Mouse (Mus musculus): ENCODE results near the gene Ptprq. TPM values are rescaled to one million over a fixed set of nuclear protein-coding genes. Genes with fewer than 3 reads are reported as not detected.

Ptprq gene
- under 1 TPM; 0.02 to 0.13 TPM for total RNA-seq (2021)
- long read RNA-seq, experiment 1 = 0 reads
- long read RNA-seq, experiment 2 = 0 reads

GRCm38 (mm10) chr10:107719806-107720205 lies at the start of gene Ptprq:
Ptprq (minus strand) TSS chr10:107720051.
- DNase-seq = no peak

- no peak for DNase-seq
Observed at GRCm38 (mm10) chr10:107759624-107760023, 39.8 kb upstream of the Ptprq start.

DNA sequence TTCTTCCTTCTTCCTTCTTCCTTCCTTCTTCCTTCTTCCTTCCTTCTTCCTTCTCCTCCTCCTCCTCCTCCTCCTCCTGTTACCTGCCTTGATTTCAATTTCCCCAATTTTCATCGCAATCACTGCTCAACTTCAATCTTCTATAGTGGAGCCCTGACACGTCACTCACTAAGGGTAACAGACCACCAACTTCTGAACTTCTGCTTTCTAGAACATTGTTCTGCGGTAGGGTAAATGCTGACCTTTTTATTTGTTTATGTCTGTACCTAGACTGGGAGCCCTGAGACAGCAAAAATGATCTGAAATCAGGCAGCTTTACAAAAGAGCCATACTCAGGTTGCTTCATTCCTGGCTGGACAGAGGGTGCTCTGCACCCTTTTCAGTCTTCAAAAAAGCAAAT lies 33.6 kb upstream of the Ptprq start:
- DNase-seq = no peak

- peak in 1 of 2 experiments; percentile 9 for DNase-seq
Observed at GRCm38 (mm10) chr10:107752351-107753143, 32.7 kb upstream of the Ptprq start.

DNA sequence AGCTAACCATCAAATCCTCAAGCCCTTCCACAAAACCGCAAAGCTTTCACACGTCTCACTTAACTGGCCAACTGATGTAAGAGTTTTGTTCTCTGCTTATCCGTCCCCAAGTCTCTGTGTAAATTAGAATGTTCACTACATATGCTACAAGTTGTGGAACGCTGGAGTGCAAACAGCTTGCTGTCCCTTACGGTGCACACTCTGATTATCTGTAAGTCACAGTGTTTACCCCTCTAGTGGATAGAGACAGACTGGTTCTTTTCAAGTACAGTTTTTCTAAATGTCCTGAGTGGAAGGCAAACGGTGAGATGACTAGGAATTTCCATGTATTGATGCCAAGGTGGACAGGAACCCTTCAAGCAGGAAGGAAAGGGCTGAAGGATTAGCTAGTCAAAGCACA lies 32.1 kb upstream of the Ptprq start:
- peak in 1 of 2 experiments; percentile 5 for DNase-seq

GRCm38 (mm10) chr10:107747566-107747965 lies 27.7 kb upstream of the Ptprq start:
- peak in 1 of 2 experiments; percentile 65 for DNase-seq

GRCm38 (mm10) chr10:107746717-107747116 lies 26.9 kb upstream of the Ptprq start:
- DNase-seq = peak in 1 of 2 experiments; percentile 9

GRCm38 (mm10) chr10:107739815-107740214 lies 20.0 kb upstream of the Ptprq start:
- DNase-seq = no peak

- DNase-seq = no peak
Observed at GRCm38 (mm10) chr10:107737743-107738142, 17.9 kb upstream of the Ptprq start.

DNA sequence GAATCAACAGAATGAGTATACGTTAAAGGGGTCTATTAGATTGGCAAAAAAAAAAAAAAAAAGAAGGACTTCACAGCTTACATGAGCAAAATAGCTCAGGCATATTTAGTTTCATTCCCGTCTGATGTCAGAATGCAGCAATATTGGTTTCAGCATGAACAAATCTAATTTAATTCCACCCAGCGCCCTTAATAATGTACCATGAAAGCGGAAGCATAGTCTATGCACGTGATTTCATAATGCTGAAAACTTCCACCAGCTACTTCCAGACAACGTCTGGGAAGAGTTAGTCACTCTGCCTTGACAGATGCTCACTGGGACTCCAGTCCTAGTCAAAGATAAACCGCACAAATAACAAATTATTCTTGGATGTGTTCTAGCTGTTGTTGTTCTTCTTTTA lies 15.6 kb upstream of the Ptprq start:
- no peak for DNase-seq

GRCm38 (mm10) chr10:107734327-107734726 lies 14.5 kb upstream of the Ptprq start:
- no peak for DNase-seq

DNA sequence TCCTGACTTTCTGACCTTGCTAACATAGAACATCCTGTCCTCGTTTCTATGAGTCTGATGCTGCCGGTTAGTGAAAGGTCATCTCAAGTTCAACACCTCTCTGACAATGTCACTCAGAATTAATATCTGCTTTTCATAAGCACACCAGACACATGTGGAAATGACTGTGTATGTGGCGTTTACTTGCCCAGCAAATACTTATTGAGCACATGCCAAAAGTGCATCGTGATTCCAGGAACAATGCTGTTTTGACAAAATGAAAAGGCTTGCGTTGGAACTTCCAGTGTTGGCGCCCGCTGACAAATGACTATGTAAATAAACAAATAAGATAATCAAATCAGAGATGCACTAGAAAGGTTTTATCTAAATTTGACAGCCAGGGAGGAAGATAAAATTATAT lies 5.8 kb upstream of the Ptprq start:
- no peak for DNase-seq

DNA sequence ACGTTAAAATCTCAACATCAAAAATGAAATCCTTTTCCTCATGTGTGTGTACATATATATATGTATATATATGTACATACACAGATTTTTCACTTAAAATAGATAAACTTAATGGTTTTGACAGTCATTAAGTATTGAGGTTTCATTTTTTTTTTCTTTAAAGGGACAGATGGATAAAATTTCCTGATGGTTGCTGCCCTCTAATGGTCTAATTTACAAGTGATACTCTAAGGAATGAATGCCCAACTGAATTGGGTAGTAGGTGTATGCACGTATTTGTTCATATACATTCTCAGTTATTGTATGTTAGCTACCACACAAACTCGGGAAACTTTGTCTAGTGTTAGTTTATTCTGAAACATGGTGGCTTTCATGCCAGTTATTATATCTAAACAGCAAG lies 15.4 kb downstream of the Ptprq start:
- peak in 1 of 2 experiments; percentile 29 for DNase-seq

- no peak for DNase-seq
Observed at GRCm38 (mm10) chr10:107700944-107701343, 18.9 kb downstream of the Ptprq start.

GRCm38 (mm10) chr10:107698716-107699115 lies 21.1 kb downstream of the Ptprq start:
- no peak for DNase-seq

GRCm38 (mm10) chr10:107697177-107697576 lies 22.7 kb downstream of the Ptprq start:
- no peak for DNase-seq

GRCm38 (mm10) chr10:107687382-107687781 lies 32.5 kb downstream of the Ptprq start:
- no peak for DNase-seq

GRCm38 (mm10) chr10:107675994-107676393 lies 43.9 kb downstream of the Ptprq start:
- DNase-seq = no peak

DNA sequence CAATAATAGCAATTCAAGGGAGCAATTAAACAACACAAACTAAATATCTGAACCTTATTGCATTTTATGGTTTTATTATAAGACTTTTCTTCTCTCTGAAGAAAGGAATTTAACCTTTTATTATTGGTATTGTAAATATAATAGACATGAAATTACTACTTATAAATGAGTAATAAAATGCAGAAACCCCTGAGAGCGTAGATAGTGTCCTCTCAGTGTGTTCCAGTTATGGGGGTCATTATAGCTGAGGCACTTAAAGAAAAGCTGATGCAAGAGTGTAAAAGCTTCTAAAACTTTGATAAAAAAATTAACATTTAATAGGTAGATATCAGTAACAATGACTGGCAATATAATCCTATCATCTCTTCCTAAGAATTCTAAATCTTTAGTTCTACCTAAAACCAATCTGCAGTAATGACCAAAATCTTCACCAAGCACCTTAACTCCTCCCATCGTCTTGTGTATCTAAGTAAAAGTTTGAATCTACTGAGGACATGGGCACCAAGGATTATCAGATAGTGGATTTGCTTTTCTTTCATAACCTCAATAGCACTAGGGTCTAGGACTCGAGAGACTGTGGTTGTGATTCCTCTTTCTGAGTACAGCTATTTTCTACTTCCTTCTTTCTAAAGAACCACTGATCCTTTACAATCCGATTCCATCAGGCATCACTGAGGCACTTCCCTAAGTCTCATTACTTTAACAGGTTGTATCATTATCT lies 51.3 kb downstream of the Ptprq start:
- no peak for DNase-seq

DNA sequence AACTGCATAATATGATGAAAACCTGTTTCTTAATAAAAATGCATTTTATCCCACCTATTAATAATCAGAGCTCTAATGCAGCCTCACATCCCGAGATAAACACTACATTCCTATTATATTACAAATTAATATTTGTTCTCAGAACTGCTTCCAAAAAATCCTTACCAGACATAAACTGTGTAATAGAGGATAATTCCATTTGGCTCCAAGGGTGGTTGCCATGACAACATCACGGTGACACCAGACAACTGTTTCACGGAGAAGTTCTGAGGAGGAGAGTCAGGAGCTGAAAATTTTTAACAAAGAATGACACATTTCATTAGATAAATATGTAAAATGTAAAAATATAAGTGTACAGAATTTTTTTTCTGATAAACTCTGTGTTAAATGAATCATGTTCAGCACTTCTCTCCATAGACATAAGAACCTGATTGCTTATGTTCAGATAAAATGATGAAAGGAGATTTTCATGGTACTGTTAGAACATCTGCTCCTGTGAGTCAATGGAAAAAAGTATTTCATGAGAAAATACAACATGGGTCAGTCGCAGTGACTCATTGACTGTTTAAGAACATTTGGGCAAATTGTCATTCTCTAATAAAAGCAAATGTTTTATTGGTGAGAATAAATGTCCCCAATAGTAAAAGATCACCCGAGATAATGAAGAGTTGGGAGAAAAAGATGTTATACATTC lies 57.3 kb downstream of the Ptprq start:
- peak; percentile 27 to 35 for DNase-seq

DNA sequence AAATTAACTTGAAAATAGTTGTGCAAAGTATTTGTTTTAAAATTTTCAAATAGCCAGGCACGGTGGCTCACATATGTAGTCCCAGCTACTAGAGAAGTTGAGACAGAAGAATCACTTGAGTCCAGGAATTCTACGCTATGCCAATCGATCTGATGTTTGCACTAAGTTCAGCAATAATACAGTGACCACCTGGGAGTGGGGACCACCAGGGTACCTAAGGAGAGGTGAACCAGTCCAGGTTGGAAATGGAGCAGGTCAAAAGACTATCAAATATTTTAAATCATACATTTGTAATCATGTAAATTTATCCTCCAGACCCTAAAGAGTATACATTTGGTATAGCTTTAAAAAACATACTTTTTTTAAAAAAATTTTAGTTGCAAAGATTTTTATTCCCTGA lies 57.9 kb downstream of the Ptprq start:
- DNase-seq = no peak

- DNase-seq = no peak
Observed at GRCm38 (mm10) chr10:107659141-107659540, 60.7 kb downstream of the Ptprq start.

GRCm38 (mm10) chr10:107649687-107650086 lies 70.2 kb downstream of the Ptprq start:
- DNase-seq = no peak

Data from heart, adult 18-20 months (tissue).